Mouse (Mus musculus): ENCODE measurements around the gene Mtr.

- TF ChIP-seq CTCF (IDR thresholded peaks at IDR 0.05; ENCODE audit: insufficient read depth, low read length) (no peak), POLR2A (IDR thresholded peaks at IDR 0.05; ENCODE audit: borderline replicate concordance, extremely low read depth, low read depth, low read length) (no peak)
Observed at GRCm38 (mm10) chr13:12297777-12298176, 39.9 kb upstream of the Mtr start.

Data from lung, adult 2 months (tissue).